Mouse (Mus musculus): ENCODE results near the gene Ddx21. TPM values are rescaled to one million over a fixed set of nuclear protein-coding genes. Genes with fewer than 3 reads are reported as not detected.
"Not testable (repeated sequence)": the region's sequence is repeated elsewhere in the genome, so short reads cannot be mapped to it uniquely, and the experiment has no call there.

The Ddx21 gene
- 35.1 and 36.7 TPM in 2 replicates for polyA plus RNA-seq (2016; fragmentation: Nextera tagmentation; extraction: Ambion mirVana)

DNA sequence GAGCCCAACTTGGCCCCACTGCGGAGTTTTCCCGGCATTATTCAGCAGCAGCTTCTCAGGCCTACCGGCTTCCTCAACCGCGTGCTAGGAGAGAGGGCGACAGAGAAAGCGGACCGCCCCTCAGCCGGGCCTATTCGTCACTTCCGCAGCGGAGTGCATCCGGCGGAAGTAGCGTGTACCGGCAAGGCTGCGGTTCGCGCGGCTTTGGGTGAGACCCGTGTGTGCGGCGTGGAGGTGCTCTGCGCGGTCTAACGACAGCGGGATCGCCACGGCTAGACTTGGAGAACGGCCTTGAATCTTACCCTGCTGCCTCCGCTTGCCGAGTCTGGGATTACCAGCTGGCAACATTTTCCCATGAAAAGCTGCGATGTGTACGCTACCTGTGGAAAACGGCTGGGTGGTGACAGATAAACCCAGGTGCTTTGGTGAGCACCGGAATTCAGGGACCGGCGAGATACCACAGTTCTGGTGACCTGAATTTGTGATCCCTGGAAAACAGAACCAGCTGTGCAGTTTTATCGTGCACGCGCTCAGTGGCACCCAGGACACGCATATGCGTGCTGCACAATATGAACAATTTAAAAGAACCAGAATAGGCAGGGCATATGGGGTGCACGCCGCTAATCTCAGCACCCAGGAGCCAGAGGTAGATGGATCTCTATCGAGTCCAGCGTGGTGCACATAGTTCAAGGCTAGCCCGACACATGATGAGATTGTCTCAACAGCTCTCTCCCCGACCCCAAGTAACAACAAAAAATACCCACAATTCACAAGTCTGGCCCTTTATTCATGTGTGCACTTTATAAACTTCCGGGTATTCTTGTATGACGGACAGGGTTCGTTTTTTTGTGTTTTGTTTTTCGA, at the start of gene Ddx21:
Gene Ddx21 (minus strand): TSS at position 105 of the 864 bp plus-strand sequence.
- DNase-seq (ENCODE audit: low spot score) = peak; percentile 95
- Histone ChIP-seq H3K27ac (replicated peaks) (peak within 1 kb of the TSS; percentile 88), H3K36me3 (replicated peaks) (peaks cover 26% of the 10 kb centered on the region), H3K4me1 (peaks cover 18% of the 10 kb centered on the region), H3K27me3 (replicated peaks; ENCODE audit: low read depth, poor library complexity, severe bottlenecking) (no peaks in the 10 kb centered on the region), H3K4me3 (peak within 1 kb of the TSS; percentile 86), H3K9me3 (no peaks in the 10 kb centered on the region)
- 7% methylated on average over 53 of the region's 53 CpGs for WGBS

DNA sequence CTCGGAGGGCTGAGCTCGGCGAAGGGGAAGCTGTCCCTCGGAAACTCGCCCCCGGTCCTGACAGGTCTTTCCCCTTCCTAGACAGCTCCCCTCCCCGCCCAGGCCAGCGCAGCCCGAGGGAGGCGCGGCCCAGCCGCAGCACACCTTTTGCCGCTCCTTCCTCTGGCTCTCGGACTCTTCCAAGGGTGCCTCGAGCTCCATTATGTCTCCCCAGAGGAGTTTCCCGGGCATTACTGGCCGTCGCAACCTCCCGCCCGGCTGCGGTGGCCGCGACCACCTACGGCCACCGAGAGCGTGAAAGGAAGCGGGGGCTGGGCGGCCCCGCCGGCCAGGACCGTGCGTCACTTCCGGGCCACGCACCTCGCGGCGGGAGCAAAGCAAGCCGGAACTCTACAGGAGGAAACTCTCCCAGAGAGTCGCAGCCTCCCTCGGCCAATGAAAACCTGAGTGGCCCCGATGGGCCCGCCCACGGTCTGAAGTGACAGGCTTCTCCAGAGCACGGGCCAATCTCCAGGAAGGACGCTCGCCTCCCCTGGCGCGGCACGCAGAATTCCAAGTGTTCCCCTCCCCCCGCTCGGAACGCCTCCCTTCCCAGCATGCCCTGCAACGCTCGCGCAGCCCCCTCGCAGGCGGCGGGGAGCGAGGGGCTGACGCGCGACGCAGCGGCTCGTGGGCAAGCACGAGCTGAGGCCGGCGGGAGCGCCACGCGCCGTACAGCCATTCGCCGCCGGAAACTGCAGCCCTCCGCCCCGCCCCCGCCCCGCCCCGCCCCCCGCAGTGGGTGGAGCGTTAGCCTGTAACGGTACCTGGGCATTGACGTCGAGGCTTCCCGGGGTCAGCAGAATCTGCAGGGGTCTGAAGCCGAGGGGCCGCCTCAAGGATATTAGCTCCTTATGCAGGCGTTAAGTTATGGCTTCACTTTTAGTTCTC, 49.1 kb upstream of the Ddx21 start, which contains the start of gene Ddx50:
Gene Ddx50 (minus strand): TSS at position 338 of the 930 bp plus-strand sequence.
- peak within 1 kb of the TSS; percentile 96 for H3K4me3 ChIP-seq
- peaks cover 19% of the 10 kb centered on the region for H3K4me1 ChIP-seq
- H3K36me3 ChIP-seq (replicated peaks) = peaks cover 25% of the 10 kb centered on the region
- H3K27ac ChIP-seq (replicated peaks) = peak within 1 kb of the TSS; percentile 96
- H3K9me3 ChIP-seq = no peaks in the 10 kb centered on the region
- DNase-seq (ENCODE audit: low spot score) = peak; percentile 100
- H3K27me3 ChIP-seq (replicated peaks; ENCODE audit: low read depth, poor library complexity, severe bottlenecking) = no peaks in the 10 kb centered on the region
- WGBS = under 1% methylated on average over 89 of the region's 89 CpGs

DNA sequence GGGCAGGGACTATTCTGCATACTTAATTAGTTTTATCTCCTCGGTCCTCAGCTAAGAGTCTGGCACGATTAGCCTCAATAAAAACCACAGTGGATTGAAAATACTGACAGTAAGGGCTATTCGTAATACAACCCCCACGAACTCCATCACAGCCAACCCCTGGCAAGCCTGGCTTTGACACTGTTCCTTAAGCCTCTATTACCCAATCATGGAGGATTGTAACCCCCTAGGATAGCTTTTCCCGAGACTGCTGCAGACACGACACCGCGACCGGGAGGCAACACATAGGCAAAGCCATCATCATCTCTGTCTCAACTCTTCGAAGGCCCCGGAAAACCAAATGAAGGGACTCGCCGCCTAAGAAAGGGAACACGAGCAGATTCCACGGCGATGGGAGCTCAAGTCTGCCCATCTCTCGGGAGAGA, 48.3 kb upstream of the Ddx21 start:
- Histone ChIP-seq H3K9me3 (no peaks in the 10 kb centered on the region), H3K27ac (replicated peaks) (peak overlapping the region; percentile 96), H3K36me3 (replicated peaks) (peaks cover 33% of the 10 kb centered on the region), H3K4me1 (peaks cover 19% of the 10 kb centered on the region), H3K4me3 (peak overlapping the region; percentile 96), H3K27me3 (replicated peaks; ENCODE audit: low read depth, poor library complexity, severe bottlenecking) (no peaks in the 10 kb centered on the region)
- no peak for DNase-seq (ENCODE audit: low spot score)
- WGBS = under 1% methylated on average over 17 of the region's 17 CpGs

DNA sequence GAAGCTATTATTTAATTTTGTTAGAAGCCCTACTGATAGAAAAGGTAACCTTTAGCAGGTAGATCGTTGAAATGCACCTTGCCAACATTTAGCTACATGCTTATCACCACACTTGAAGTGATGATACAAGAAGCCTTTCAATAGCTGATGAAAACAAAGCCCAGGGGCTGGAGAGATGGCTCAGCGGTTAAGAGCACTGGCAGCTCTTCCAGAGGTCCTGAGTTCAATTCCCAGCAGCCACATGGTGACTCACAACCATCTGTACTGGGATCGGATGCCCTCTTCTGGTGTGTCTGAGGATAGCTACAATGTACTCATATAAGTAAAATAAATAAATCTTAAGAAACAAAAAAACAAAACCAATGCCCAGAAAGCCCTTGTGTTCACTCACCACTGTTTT, 2.1 kb upstream of the Ddx21 start:
- Histone ChIP-seq H3K4me3 (no peak overlapping the region), H3K27ac (replicated peaks) (no peak overlapping the region), H3K9me3 (no peaks in the 10 kb centered on the region), H3K4me1 (peaks cover 18% of the 10 kb centered on the region), H3K36me3 (replicated peaks) (peaks cover 8% of the 10 kb centered on the region), H3K27me3 (replicated peaks; ENCODE audit: low read depth, poor library complexity, severe bottlenecking) (no peaks in the 10 kb centered on the region)
- DNase-seq (ENCODE audit: low spot score) = no peak
- 87% methylated on average over 3 of the region's 3 CpGs for WGBS

DNA sequence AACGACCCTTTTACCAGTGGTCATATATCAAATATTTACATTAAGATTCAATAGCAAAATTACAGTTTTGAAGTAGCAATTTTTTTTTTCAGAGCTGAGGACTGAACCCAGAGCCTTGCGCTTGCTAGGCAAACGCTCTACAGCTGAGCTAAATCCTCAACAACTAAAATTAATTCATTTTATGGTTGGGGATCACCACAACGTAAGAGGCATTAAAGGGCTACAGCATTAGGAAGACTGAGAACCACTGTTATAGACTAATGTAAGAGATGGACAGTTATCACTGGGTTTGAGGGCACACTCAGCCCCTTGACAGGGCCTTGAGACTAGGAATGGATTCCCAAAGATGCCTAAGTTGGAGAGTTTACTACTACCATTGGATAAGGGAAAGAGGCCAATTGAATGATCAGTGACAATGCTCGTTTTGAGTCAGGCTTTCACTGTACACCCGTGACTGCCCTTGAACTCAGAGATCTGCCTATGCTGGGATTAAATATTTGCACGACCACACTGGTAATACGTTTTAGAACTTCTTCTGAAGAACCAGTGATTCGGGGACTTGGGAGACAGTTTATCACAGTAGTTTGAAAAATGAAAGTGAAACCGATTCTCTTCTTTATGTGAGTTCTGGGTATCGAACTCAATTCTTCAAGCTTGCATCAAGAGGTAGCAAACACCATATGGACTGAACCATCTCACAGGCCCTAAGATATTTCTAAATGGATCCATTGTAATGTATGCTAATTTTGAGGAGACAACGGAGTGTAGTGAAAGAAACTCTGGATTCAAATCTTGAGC, 1.4 kb upstream of the Ddx21 start:
- Histone ChIP-seq H3K27me3 (replicated peaks; ENCODE audit: low read depth, poor library complexity, severe bottlenecking) (no peaks in the 10 kb centered on the region), H3K27ac (replicated peaks) (no peak overlapping the region), H3K4me1 (peaks cover 18% of the 10 kb centered on the region), H3K36me3 (replicated peaks) (peaks cover 16% of the 10 kb centered on the region), H3K9me3 (no peaks in the 10 kb centered on the region), H3K4me3 (peak overlapping the region; percentile 86)
- 91% methylated on average over 12 of the region's 12 CpGs for WGBS
- no peak for DNase-seq (ENCODE audit: low spot score)

DNA sequence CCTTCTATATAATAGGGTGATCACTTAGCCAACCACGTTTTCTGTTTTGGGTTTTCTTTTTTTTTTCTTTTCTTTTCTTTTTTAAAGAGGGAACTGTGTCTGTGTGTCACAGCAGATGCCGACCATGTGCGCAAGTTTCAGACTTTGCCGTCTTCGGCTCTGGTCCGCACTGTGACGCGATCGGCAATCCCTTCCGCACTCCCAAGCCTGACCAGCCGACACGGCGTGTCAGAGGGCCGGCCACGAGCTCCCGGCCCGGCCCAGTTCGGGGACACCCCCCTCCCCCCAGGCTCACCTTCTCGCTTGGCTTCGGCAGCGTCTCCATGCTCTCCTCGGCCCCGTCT, 276 bp downstream of the Ddx21 start:
- peak overlapping the region; percentile 86 for H3K4me3 ChIP-seq
- no peaks in the 10 kb centered on the region for H3K27me3 ChIP-seq (replicated peaks; ENCODE audit: low read depth, poor library complexity, severe bottlenecking)
- H3K27ac ChIP-seq (replicated peaks) = peak overlapping the region; percentile 88
- H3K9me3 ChIP-seq = no peaks in the 10 kb centered on the region
- no peak for DNase-seq (ENCODE audit: low spot score)
- H3K4me1 ChIP-seq = peaks cover 18% of the 10 kb centered on the region
- 0% methylated on average over 23 of the region's 23 CpGs for WGBS
- peaks cover 32% of the 10 kb centered on the region for H3K36me3 ChIP-seq (replicated peaks)

DNA sequence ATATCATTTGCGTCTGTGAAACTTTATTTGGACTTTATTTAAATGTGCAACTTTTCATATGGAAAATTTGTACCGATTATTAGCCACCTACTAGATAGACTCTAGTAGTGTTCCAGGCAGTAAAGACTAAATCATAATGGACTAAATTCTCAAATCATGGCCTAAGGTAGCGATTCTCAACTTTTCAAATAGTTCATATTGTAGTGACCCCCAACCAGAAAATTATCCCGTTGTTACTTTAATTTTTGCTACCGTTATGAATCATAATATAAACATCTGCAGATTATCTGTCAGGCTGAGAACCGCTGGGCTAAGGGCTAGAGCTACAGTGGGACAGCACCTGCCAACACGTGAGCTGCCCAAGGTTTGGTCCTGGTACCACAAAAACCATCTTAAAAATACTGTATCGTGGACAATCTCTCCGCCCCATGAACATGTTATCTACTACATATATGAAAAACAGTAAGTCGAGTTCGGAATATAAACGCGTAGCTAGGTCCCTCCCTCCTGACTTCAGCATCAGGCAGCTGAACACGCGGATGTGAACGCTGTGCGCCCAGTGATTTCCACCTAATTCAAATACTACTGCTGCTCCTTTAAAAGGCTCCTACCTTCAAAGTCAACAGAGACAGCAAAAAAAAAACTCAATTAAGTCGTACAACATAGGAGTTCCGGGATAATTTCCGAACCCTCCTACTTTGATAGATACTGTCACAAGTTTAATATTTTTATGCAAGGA, 859 bp downstream of the Ddx21 start:
- Histone ChIP-seq H3K4me3 (peak overlapping the region; percentile 86), H3K4me1 (peaks cover 18% of the 10 kb centered on the region), H3K27ac (replicated peaks) (peak overlapping the region; percentile 88; the same call in 1 of the 2 replicates), H3K9me3 (no peaks in the 10 kb centered on the region), H3K36me3 (replicated peaks) (peaks cover 35% of the 10 kb centered on the region), H3K27me3 (replicated peaks; ENCODE audit: low read depth, poor library complexity, severe bottlenecking) (no peaks in the 10 kb centered on the region)
- no peak for DNase-seq (ENCODE audit: low spot score)
- whole genome bisulfite sequencing = 12% methylated on average over 20 of the region's 20 CpGs

DNA sequence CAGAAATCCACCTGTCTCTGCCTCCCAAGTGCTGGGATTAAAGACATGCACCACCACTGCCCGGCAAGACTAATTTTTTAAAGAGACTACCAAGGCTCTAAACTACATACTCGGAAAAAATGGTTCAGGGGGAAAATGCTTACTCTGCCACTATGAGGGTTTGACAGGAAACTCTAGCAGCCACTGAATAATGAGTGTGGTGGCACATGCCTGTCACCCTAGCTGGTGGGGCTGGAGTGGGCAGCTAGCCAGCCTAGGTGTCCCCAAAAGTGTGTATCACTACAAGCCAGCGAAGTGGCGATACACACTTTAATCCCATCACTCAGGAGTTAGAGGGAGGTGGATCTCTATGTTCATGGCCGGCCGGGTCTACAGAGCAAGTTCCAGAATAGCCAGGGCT, 2.0 kb downstream of the Ddx21 start:
- Histone ChIP-seq H3K9me3 (no peaks in the 10 kb centered on the region), H3K27me3 (replicated peaks; ENCODE audit: low read depth, poor library complexity, severe bottlenecking) (no peaks in the 10 kb centered on the region), H3K4me3 (peak overlapping the region; percentile 86; the same call in 1 of the 2 replicates), H3K36me3 (replicated peaks) (peaks cover 47% of the 10 kb centered on the region), H3K4me1 (peaks cover 18% of the 10 kb centered on the region), H3K27ac (replicated peaks) (no peak overlapping the region)
- 88% methylated on average over 6 of the region's 6 CpGs for WGBS
- DNase-seq (ENCODE audit: low spot score) = no peak

DNA sequence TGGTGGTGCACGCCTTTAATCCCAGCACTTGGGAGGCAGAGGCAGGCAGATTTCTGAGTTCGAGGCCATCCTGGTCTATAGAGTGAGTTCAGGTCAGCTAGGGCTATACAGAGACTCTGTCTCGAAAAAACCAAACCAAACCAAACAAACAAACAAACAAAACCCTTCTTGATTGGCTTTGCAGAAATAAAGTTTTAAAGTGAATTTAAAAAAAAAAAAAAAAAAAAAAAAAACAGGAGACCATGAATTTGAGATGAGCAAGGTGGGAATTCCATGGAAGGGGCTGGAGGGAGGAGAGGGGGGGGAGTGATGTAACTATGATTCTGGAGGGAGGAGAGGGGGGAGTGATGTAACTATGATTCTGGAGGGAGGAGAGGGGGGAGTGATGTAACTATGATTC, 2.8 kb downstream of the Ddx21 start:
- Histone ChIP-seq H3K4me1 (peaks cover 18% of the 10 kb centered on the region), H3K36me3 (replicated peaks) (peaks cover 55% of the 10 kb centered on the region)
- not testable (repeated sequence) for H3K4me3 ChIP-seq; H3K27me3 ChIP-seq (replicated peaks; ENCODE audit: low read depth, poor library complexity, severe bottlenecking); DNase-seq (ENCODE audit: low spot score); H3K9me3 ChIP-seq; H3K27ac ChIP-seq (replicated peaks)
- WGBS = 92% methylated on average over 3 of the region's 3 CpGs

DNA sequence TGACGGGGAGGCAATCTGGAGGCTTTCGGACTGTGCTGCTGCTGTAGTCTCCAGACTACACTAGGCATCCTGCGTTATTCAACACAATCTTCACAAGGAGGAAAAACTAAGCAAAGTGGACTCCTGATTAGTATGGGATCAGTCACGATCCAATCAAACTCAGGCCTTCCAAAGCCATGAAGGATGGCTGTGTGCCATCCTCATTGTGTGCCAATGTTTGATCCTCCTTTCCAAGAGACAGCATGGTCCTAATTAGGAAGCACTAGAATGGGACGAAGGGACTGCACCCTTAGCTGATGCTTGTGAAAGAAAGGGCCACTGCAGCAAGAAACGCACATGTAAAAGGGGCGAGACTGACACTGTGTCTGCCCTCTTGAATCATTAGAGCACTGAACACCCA, 9.6 kb downstream of the Ddx21 start:
- H3K4me1 ChIP-seq = no peaks in the 10 kb centered on the region
- no peaks in the 10 kb centered on the region for H3K9me3 ChIP-seq
- no peak for DNase-seq (ENCODE audit: low spot score)
- peaks cover 98% of the 10 kb centered on the region for H3K36me3 ChIP-seq (replicated peaks)
- no peaks in the 10 kb centered on the region for H3K27me3 ChIP-seq (replicated peaks; ENCODE audit: low read depth, poor library complexity, severe bottlenecking)
- no peak overlapping the region for H3K27ac ChIP-seq (replicated peaks)
- H3K4me3 ChIP-seq = no peak overlapping the region
- 92% methylated on average over 7 of the region's 7 CpGs for WGBS

DNA sequence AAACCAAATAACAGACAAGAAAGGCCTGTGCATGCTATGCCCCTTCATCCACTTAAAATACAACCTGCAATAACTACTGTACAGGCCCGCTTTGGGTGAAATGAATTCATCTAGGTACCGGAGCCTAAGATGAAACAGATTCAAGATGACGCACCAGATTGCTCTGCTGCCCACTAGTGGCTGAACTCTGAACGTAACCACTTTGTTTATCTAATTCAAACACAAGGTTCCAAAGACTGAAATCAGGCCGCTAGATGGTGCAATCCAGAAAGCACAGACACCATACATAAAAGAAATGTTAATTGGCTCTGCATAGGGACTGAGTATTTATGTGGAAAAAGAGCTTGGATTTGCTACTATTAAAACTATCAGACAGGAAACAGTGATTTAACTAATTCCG, 11.9 kb downstream of the Ddx21 start:
- Histone ChIP-seq H3K36me3 (replicated peaks) (peaks cover 100% of the 10 kb centered on the region), H3K9me3 (no peaks in the 10 kb centered on the region), H3K27ac (replicated peaks) (no peak overlapping the region), H3K27me3 (replicated peaks; ENCODE audit: low read depth, poor library complexity, severe bottlenecking) (no peaks in the 10 kb centered on the region), H3K4me3 (no peak overlapping the region), H3K4me1 (no peaks in the 10 kb centered on the region)
- DNase-seq (ENCODE audit: low spot score) = peak; percentile 76
- 57% methylated on average over 6 of the region's 6 CpGs for WGBS
